Mouse (Mus musculus) adrenal gland, postnatal 4 days (tissue): ENCODE results near the gene Khdc4. TPM values are rescaled to one million over a fixed set of nuclear protein-coding genes. Genes with fewer than 3 reads are reported as not detected.
A peak's percentile ranks its signal among the peaks of the same experiment; 100 is the strongest.

ENCODE experiments used
- DNase-seq, 2 experiments: peaks; one replicate each; pipeline ENCODE4 v3.0.0; 2021 to 2022; ENCODE audit warnings: low spot score in 2 of 2, mixed read lengths in 2 of 2
- long read RNA-seq, 2 experiments: library from polyadenylated mRNA; stranded (forward); transcript quantifications; one replicate each; pipeline ENCODE4 v2.0.0; 2021
- total RNA-seq, 2 experiments: library from RNA; stranded (reverse); gene quantifications; 2 replicates each; pipeline ENCODE4 v1.2.3; 2021

The Khdc4 gene
- total RNA-seq, result 10 to 100 TPM; 88.1 to 93.5 TPM
- long read RNA-seq, experiment 1, partial matches to known transcripts, result 8 of 16 reads
- long read RNA-seq, experiment 1, other reads (novel, unspliced or antisense), result 6 of 16 reads
- long read RNA-seq, experiment 2, transcript Khdc4-206 (13 exons, 3,636 nt), result major isoform, 5 of 44 reads
- long read RNA-seq, experiment 2, partial matches to known transcripts, result 16 of 44 reads
- long read RNA-seq, experiment 2, other reads (novel, unspliced or antisense), result 18 of 44 reads

DNA sequence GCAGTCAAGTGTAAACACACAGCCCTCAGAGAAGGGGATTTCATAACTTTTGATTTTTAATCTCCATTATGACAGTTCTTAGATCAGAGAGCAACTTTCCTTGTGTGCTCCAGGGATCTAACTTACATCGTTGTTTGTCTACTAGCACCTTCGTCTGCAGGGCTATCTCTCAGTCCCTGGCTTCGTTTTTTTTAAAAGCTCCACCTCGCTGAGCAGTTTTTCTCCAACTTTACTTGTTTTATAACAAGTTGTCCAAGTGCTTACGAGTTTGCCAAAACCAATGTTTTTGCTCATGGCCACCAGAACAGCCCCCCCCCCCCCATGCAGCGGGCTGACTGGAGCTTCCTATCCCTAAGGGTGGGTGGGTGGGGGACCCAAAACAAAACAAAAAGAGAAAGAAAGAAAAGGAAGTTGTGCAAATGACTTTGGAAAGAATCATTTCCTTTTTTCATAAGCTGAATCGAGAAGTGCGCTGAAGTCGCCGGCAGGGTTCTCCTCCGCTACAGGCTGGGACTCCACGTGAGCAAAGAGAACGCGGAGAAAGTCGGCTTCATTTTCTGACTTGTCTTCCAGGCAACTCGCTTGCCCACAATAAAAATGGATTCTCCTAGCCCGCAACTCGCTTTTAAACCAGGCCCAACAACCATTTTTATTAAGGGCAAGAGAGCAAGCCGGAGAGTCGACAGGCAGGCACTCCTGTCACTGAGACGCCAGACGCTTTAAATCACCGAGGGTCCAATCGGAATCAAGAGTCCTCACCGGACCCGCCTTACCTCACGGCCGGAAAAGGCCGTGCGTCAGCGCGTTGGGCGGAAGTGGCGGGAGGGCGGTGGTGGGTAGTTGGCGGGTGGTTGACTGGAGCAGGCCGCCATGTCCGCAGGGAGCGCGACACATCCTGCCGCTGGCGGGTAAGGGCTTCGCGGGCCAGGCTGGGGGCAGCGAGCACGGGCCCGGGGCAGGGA is at the start of gene Khdc4:
Gene Khdc4, plus strand, starts transcription at position 824 of the 962 bp plus-strand sequence.
- peak; percentile 88 to 93 for DNase-seq

DNA sequence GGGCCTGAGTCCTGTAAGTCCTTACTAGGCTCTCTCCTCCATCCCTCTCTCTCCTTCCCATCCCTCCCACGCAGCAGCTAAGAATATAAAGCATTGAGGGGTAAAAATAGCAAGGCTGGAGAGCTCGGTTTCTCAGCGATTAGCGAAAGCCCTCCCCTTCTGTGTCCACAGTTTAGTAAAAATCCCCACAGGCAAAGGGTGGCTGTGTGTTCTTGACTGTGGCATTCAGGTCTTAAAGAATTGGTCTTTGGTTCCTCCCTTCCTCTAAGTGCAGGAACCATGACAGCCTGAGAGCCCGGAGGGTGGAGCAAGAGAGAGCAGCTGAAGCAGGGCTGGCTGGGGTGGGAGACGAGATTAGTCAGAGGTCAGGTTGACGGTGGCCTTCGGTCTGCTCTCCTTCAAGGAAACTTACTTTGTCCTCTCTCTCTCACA is 49.0 kb upstream of the Khdc4 start:
- no peak for DNase-seq

DNA sequence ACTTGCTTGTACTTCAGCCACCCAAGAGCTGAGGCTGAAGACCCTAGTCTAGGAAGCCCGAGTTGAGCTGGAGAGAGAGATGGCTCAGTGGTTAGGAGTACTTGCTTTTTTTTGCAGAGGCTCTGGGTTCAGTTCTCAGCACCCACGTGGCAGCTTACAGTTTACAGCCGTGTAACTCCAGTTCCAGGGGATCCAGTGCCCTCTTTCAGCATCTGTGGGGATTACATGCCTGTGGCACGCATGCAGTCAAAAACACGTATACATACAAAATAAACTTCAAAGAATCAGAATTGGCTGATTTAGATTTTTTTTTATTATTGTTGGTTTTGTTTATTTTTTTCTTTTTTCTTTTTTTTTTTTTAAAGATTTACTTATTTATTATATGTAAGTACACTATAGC is 48.5 kb upstream of the Khdc4 start:
- DNase-seq, result no peak

DNA sequence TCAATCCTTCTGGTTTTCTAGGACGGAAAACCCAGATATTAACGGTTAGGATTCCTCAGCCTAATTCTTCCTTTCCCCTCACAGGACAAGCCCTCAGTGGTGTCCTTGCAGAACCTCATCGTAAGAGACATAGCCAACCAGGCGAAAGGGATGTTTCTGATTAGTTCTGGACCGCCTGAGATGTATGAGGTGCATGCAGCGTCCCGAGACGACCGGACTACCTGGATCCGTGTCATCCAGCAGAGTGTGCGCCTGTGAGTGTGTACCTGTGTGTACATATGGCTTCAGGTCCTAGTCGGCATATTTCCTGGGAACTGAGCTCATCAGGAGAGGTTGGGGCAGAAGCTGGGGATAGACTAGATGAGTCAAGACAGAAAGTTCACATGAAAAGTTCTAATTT is 46.4 kb upstream of the Khdc4 start:
- DNase-seq, result no peak

DNA sequence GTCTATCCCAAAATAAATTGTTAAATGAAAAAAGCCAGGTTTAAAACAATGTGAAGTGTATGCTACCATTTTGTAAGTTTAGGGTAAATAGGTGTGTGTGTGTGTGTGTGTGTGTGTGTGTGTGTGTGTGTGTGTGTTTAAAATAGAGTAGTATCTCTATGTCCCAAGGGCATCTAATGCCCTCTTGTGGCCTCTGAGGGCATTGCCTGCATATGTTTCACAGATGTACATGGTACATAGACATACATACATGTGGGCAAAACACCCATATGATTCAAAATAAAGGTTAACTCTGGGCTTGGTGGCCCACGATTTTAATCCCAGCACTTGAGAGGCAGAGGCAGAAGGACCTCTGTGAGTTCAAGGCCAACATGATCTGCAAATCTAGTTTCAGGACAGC is 44.9 kb upstream of the Khdc4 start:
- no peak for DNase-seq

DNA sequence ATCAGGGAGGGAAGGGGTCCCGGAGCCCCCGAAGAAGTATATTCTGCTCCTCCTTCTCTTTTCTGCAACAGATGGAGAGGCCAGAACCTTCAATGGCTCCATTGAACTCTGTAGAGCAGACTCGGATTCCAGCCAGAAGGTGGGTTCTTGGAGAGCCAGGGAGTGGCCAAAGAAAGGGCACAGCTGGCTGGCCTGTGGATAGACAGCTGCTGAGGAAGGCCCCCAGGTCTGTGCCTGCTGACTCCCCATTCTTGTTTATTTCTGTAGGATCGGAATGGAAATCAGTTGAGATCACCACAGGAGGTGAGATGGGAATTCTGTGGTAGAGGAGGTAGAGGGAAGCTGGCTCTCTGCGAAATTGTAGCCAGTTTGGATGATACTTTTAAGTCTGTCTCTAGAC is 42.5 kb upstream of the Khdc4 start:
- DNase-seq, result no peak

DNA sequence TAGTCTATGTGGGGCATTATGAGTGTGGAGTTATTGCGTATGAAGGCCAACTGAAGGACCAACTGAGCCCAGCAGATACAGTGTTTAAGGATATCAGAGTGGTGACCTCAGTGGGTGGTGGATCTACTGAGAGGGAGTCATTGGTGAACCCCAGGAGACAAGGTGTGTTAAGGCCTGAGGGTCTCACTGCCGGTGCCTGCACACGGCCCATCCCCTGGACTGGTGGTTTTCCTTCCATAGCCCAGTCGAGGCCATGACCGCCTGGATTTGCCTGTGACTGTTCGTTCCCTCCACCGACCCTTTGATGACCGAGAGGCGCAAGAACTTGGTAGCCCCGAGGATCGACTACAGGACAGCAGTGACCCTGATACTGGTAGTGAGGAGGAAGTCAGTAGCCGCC is 39.7 kb upstream of the Khdc4 start:
- DNase-seq, result no peak

DNA sequence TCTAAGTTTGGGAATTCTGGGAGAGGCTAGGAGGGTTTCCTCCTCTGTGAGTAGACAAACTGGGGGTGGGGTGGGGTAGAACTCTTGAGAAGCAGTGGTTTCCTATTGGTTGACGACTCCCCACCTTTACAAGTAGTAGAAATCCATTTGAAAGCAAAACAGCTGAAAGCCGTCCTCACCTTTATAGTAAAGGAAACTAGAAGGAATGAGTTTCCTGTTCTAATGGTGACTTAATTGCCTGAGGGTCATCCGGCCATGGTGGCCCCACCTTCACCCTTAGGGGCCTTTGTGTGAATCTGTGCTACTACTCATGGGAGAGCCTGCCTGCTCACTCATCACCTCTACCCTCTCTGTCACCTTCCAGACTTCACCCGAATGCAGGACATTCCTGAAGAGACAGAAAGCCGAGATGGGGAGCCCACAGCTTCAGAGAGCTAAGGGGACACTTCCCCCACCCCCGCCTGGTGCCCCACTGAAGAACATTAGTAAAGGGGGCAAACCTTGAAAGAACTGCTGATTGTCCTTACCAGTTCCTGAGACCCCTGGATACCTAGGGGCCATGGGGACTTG is 39.1 kb upstream of the Khdc4 start:
- DNase-seq, result no peak

DNA sequence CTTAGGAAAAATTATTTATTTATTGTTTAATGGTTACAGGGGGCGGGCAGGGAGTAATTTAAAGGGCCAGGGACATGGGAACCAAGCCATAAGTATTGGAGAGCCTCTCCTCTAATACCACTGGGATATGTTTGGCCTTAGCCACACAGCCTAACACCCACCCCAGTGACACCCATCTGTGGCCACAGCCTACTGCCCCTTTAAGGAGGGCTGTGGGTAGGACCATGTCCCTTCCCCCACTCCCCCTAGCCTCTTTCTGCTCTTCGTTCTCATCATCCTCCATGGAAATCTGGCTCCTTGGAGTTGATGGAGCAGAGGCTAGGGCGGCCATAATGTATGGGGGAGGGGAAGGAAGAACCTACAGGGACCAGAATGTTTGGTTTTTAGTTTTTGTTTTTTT is 38.5 kb upstream of the Khdc4 start:
- no peak for DNase-seq

DNA sequence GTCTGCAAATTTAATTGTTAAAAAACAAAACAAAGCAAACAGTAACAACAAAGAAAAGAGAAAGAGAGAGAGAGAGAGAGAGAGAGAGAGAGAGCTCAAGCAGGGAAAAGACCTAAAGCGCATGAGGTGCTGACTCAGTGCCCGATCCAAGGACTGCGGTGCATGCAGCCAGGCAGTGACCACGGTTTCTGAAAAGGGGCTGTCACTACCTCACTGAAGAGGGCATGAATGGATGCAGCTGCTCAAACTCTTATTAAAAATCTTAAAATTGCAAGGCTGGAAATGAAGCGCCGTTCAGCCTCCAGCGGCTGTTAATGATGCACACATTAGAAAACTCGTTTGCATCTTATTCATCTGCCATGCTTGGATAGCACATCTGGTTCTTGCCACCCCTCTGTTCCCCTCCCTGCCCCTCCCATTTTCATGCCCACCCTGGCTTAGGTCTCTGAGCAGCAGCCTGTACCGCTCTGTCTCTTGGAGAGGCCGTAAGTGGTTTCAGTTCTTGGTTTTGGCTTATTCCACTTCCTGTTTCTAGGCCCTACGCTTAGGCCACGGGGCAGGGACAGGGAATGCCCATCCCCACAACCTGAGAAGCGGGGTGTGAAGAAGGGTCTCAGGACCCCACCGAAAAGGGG is 37.7 kb upstream of the Khdc4 start:
- no peak for DNase-seq

DNA sequence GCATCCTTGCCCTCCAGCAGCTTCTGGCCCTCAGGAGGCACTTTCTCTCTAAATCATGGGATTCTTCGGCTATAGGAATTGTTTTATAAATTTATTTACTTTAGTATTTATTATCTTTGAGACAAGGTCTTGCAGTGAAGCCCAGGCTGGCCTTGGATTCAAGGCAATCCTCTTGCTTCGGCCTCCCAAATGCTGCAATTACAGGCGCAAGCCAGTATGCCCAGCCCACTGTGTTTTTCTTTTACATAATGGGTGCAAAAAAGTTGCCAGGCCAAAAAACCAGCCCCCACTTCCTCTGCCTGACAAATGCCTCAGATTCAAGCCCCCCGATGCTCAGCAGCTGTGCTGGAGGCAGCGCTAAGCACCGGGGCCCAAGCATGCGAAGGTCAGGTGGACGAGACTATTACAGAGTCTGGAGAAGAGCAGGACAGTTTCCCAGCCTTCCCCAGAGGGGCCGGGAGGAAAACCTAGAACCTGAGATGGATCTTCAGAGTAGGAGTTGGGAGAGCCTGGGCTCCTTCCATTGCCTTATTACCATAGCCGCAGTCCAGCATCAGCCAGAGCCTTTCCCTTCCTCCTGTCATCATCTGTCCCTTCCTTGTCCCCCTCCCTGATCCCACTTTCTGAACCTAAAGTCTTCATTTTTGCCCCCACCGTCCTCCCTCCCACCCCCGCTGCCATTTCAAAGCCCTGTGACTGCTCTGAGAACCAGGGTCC is 37.0 kb upstream of the Khdc4 start:
- DNase-seq, result no peak

DNA sequence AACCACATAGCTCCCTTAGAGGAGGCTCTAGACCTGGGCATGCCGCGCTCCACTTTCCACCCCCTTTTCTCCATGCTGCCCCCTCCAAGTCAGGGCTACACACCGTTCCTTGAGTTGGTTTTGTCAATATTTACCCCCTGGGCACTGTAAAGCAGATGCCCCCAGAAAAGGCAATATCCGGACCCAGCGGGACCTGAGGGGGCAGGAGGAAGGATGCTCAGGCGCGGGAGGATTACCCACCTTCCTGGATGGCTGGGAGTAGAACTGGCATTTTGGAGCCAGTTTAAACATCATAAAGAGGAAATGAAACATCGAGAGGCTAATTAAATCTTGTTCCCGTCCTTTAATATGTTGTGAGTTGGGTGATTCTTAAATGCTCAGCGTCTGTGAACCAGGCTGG is 36.4 kb upstream of the Khdc4 start:
- DNase-seq, result no peak

DNA sequence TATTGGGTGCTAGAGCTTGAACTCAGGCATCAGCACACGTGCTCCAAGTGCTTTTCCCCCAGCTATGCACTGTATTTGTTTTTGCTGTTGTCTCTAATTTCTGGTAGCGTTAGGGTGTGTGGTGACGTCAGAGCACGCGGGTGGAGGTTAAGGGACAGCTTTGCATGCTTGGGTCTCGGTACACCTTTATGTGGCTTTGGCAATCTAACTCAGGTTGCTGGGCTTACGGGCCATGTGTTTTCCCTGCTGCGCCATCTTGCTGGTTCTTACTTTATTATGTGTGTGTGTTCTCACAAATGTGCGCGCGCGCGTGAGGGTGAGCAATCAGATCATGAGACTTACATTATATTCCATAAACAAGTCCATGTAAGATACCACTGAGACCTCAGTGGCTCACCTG is 35.6 kb upstream of the Khdc4 start:
- DNase-seq, result no peak

DNA sequence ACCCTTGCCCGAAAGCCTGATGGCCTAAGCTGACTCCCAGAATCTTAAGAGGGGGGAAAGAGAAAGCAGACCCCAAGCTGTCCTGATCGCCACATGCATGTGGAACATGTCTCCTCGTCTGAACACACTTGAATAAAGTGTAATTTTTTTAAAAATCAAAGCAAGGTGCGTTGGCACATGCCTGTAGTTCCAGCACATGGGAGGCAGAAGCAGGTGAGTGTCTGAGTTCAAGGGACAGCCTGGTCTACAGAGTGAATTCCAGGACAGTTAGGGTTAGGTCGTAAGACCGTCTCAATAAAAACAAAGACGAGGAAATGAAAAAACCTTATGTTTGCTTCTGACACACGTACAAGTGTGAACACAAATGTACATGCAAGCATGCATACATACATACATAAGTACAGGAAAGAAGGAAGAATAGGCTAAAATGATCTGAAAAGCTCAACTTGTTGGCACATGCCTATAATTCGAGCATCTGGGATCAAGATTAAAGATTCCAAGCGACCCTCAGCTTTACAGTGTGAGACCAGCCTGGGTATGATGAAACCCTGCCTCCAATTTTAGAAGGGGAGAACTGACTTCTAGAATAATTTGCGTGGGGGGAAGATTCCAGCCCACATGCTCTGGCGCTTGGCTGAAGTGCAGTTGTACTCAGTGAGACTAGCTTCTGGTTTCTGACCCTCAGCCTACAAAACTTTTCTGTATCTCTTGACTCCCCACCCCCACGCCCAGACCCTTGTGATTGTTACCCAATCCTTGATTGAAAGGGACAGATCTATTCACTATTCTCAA is 34.7 kb upstream of the Khdc4 start:
- no peak for DNase-seq

DNA sequence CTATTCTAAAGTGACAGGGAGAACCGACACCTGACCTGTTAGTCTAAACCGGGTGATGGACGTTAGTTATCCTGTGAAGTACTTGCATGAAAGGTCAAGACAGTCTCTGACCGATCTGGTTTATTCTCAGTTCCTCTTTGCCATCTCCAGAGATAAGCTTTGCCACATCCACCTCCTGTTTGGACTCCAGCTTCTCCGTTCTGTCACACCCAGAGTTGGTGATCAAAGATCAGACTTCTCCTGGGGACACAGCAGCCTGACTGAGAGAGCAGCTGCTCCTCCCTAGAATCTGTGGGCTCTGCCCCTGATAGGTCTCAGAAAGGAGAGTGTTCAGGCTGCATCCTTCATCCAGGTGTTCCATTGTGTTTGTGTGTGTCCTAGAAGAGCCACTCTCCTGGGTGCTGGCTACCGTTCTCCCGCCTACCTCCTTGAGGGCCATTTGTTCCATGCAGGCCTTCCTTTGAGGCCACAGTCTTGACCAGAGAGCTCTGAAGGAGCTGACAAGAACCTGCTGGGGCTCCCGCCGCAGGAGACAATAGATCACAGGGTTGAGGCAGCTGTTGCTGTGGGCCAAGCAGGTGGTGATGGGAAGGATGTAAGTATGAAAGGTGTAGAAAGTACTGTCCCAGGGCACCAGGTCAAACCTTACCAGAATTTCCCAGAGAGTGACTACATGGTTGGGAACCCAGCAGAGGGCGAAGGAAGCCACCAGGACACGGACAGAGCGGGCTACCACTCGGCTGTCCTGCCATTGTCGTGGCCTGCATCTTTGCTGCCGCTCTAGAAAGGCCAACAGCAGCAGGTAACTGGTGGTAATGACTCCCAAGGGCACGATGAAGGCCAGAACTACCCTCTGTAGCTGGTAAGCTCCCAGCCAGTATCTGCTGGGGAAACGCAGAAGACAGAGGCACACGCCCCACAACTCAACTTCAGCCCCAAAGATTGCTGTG is 33.7 kb upstream of the Khdc4 start:
- DNase-seq, result no peak

DNA sequence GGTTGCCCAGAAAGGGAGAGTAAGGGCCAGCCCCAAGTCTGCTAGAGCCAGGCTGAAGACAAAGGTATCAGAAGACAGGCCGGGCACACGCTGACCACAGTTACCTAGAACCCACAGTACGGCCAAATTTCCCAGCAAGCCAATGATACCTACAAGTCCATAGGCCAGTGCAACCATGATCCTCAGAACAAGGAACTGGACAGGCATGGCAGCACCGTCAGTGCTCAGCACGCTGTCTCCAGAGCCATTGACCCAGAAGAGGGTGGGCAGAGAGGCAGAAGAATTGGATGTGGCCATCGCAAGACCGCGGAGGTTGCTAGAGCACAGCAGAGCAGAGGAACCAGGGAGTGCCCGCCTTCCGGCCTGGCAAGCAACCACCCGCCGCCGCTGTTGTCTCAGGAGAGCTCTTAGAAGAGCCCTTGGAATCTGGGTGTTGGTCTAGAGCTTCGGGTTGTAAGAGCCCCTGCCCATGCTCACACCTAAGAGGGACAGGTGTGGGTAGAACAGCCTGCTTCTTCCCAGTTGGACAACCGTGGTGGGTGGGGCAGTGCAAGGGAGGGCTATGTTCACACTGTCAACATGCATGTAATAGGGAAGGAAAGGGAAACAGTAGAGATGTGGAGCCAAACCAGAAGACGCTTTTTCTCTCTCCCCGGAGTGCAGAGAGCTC is 32.6 kb upstream of the Khdc4 start, which contains the start of gene Rxfp4:
Gene Rxfp4, minus strand, starts transcription at position 297 of the 670 bp plus-strand sequence.
- no peak for DNase-seq

DNA sequence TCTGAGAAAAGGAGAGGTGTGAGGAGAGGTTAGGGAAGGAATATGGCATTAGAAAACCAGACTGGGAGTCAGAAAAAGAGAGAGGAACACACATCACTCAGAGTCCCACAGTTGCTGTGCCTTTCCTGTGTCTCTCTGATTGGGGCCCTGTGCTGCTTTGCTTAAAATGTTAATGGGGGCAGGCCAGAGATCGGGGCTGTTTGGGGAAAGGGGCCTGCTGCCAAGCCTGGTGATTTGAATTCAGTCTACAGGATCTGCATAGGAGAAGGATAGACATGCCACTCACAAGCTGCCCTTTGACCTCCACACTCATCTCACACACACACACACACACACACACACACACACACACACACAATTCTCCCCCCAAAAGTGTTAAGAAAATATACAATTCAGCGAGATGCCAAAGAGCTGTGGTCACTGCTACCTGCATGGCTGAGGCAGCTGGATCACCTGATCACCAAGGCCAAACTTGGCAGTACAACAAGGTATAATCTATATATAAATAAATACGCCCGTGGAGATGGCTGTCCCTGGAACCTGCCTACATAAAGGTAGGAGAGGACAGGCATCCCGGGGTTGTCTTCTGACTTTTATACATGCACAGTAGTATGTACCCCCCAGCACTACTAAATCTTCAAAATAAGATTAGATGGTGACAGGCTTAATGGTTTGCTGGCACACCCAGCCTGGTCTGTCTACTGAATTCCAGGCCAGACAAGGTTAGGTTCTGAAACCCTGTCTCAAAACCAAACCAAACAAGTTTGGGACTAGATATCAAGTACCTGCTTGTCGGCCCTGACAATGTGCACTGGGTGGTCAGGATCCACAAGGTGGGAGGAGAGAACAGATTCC is 31.9 kb upstream of the Khdc4 start:
- DNase-seq, result no peak
